Mouse (Mus musculus): Measurements from ENCODE around the gene Zfp740.

Gene Zfp740

DNA sequence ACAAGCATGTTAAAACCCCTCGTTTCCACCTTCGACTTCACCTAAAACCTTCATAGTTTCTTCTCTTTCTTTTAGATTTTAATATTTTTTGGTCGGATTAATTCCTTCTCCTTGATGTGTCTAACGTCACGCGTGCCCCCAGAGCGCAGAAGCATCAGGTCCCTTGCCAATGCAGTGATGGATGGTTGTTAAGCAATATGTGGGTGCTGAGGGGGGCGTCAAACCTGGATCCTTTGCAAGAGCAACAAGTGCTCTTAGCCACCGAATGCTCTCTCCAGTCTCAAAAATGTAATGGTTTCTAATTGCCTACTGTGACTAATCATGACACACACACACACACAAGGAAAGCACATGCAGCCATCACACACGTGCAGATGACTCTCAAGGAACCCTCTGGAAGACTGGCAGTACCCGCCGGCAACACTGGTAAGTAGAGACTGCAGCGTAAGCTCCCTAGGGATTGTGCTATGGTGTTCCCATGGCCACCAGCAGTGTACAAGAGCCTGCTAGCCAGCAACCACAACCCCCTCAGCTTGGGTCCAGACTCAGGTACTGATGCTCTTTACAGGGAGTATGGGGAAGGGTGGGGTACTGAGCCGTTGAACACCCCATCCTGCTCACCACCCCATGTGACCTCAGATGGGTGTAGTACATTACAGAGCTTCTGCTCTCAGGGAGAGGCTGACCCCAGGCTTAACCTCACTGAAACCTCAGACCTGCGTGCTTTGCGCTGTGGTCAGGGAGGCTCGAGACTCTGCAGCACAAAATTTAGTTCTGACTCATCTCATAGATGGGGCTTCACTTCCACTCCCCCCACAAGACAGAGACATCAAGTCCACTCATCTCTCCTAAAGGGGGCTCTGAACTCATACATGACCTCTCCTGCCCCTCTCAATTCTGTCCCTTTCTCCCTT is 27.6 kb downstream of the Zfp740 start:
- DNase-seq (ENCODE audit: low spot score) = peak; percentile 56

DNA sequence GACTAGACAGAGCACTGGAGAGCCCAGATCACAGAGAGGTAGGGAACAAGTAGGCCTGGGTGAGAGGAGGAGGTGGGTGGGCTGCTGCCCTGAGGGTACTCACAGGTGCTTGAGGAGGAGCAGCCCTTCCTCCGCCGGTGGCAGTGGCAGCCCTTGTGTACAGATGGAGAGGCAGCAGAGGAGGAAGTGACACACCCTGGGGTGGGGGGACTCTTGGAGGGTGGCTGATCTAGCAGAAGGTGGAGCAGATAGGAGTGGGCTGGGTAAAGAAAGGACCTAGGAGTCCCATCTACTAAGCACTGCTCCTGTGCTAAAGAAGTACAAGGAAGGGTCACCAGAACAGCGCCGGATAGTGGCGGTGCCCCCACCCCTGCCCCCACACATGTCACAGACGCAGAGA is 28.7 kb downstream of the Zfp740 start, which contains the start of gene Itgb7:
Gene Itgb7 (minus strand): TSS at position 197 of the 400 bp plus-strand sequence.
- peak; percentile 72 for DNase-seq (ENCODE audit: low spot score)

- no peak for DNase-seq (ENCODE audit: low spot score)
These were observed 29.7 kb downstream of the Zfp740 start for GRCm38 (mm10) chr15:102232764-102233163.

- no peak for DNase-seq (ENCODE audit: low spot score)
These were observed 30.8 kb downstream of the Zfp740 start for GRCm38 (mm10) chr15:102233896-102234295.

GRCm38 (mm10) chr15:102235371-102236027 is 32.5 kb downstream of the Zfp740 start:
- DNase-seq (ENCODE audit: low spot score) = no peak

- DNase-seq (ENCODE audit: low spot score) = no peak
These were observed 35.7 kb downstream of the Zfp740 start for GRCm38 (mm10) chr15:102238543-102239259.

- peak; percentile 79 for DNase-seq (ENCODE audit: low spot score)
These were observed 36.2 kb downstream of the Zfp740 start for GRCm38 (mm10) chr15:102239260-102239590.

DNA sequence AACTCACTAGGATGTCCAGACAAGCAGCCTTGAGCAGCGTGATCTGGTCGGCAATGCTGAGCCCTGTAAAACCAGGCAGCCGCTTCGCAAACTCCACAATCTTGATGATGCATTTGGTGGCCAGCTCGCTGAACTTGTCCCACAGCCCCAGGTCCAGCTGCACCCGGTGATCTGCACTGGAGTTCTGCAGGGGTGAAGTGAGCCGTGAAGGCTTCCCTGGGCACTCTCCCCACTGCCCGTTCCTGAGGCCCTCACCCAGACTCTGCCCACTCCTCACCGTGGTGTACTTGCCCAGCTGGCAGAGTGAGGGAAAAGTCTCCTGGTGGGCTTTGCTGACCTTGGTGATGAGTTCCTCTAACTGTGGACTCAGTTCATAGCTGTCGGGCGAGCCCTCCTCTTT is 36.8 kb downstream of the Zfp740 start:
- DNase-seq (ENCODE audit: low spot score) = no peak

DNA sequence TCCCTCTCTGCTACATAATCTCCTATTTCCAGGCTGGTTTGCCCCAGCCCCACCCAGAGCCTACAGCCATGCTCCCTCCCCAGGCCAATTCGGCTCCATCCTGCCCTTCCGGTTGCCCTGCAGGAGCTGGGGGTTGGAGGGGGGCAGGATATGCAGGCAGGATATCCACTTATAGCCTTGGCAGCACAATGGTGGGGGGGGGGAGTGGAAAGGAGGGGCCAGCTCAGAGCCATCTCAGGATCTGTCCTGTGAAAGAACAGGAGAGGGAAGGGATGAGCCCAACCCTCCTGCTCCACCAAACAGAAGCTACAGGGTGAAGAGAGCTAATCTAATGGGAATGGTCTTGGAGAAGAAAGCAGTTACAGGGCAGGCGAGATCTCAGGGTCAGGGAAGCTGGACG is 37.6 kb downstream of the Zfp740 start:
- DNase-seq (ENCODE audit: low spot score) = no peak

DNA sequence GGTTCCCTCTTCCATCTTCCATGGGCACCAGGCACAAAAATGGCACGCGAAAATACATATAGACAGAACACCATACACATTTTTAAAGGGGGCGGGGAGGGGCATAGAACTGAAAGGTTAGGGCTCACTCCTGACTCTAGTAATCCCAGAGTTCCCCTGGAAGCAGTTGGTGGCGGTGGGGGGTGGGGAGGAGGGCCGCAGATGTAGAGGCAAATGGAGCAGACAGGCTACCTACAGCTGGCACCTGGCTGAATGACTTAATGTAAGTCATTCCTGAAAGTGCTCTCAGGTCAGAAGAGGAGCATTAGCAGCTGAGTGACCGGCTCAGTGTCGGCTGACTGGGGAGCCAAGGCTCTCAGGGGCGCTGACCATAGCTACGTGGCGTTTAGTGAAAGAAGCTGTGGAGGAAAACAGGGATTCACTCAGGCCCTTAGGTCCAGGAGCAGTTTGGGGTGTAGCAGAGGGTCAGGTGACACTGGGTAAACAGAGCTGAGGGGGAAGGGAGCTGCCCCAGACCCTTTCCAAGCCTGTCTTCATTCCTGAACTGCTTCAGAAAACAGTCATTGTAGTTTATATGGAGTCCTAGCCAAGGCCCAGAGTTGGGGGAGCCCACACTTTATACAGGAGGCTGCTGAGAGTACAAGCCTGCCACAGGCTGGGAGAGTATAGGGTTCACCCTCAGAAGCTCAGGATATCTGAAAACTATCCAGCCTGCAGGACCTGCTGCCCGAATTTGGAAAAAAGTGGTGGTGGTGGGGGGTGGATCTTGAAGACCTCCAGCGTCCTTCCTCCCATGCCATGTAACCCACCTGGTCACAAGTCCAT is 39.6 kb downstream of the Zfp740 start:
- DNase-seq (ENCODE audit: low spot score) = no peak

DNA sequence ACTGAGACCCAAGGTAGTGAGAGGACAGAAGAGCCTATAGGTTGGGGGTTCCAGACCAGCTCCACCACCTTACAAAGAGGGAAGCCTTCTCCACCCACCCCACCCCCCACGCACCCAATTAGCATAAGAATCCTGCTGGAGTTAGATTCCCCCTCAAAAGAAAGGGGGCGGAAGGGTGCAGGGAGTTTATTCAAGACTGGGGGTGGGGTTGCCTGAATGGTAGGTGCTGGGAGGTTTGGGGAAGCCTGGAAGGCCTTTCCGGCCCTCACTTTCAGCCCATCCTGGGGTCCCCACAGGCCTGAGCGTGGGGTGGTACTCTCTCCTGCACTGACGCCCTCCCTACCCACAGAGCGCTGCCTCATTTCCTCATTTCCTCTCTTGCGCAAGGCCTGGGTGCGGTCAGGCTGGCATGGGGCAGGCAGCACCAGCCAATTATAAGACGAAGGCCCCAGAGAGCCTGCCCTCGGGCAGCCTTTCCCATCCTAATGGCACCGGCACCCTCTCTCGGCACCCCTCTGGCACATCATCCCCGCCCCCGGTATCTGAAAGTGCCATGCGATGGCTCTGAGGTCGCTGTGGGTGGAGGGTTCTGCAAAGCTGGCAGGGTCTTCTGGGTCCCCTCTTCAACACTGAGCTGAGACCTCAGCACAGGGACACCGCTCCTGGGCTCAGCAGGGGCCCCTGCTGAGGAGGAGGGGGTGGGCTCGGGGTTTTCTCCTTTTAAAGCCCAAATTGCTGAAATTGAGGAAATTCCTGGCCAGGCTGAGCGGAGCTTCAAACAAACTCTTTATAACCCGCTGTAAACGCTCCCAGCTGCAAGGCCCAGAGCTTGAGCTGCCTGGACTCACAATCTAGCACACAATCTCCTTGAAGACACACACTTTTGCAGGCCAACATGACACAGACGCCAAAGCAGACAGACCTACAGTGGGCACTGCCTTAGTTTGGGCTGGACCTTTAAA is 40.5 kb downstream of the Zfp740 start:
- peak; percentile 33 for DNase-seq (ENCODE audit: low spot score)

DNA sequence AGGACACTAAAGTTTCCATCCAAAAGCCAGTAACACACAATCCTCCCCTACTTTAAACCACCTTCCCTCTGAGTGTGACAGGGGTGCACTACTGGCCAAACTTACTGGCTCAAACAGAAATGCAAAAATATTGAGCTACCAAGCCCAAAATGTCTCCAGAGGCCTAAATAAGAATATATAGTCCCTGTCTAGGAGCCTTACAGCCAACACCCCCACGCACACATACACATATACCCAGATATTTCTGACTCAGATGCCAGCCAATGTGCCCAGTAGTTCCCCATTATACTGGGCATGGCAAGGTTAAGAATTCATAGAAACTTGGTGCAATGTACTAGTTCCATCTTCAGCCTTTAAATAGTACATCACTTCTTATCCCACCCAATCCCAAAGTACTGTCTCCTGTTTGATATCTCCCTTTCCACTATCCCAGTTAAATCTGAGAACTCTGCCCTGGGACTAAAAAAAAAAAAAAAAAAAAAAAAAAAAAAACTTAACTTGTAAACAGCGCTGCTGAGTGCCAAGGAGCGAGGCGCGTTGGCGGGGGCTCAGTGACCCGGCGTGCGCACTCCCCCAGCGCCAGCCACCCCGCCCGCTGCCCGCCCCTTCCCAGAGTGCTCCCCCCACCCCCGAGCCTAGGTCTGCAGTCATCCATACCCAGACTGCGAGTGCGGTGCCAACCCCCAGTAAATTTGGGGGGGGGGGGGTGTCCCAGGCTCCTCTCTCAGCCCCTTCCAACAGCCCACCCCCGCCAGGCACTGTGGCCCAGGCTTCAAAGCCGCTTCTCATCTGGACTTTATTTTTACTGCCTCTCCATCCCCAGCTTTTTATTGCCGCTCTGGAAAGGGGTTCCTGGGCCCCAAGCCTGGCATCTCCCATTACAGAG is 41.5 kb downstream of the Zfp740 start:
- no peak for DNase-seq (ENCODE audit: low spot score)

- no peak for DNase-seq (ENCODE audit: low spot score)
These were observed 42.4 kb downstream of the Zfp740 start for GRCm38 (mm10) chr15:102245461-102245881.

GRCm38 (mm10) chr15:102245891-102246741 is 43.1 kb downstream of the Zfp740 start:
- peak; percentile 86 for DNase-seq (ENCODE audit: low spot score)

DNA sequence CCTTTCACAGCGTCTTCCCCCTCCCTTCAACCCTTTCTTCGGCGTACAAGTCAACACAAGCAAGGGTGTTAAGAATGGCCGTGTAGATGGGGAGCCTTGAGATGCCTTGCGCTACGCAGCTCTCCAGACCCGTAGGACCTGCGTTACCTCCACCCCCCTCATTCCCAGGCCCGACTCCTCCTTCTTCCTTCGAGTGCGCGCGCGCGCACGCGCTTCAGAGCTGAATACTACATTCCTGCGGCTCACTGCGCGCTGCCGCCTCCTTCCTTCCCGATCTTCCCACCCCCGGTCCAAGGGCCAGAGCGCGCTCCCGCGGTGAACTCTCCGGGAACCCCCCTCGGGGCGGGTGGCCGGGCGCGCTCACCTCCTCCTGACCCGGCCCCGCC is 43.8 kb downstream of the Zfp740 start:
- peak; percentile 77 for DNase-seq (ENCODE audit: low spot score)

GRCm38 (mm10) chr15:102247252-102248130 is 44.4 kb downstream of the Zfp740 start:
- no peak for DNase-seq (ENCODE audit: low spot score)

DNA sequence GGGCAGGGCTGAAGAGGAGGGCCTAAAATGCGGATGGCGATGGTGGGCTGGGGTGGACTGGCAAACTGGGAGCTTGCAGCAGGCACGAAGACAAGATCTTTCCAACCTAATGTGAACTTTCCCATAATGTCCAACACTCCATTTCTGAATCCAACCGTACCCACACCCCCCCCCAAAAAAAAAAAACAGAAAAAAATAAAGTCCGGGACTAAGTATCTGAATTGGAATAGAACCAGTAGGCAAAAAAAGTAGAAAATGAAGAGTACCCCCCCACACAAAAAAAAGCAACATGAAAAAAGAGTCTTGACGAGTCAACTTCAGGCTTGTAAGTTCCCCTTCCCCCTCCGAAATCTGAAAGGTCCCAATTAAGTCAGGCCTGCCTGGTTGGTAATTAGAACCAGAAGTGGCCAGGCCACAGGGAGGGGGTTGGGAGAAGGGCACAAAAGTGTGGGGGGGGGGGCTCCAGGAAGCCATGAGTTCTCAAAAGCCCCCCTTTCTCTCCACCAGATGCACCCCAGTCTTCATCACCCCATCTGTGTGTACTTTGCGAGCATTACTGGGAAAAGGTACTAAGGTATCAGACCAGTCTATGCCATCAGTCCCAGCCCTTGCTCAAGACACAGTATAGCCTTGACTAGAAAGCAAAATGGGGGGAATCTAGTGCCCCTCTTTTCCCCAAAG is 45.2 kb downstream of the Zfp740 start:
- no peak for DNase-seq (ENCODE audit: low spot score)
